Mouse (Mus musculus): ENCODE measurements around the gene Ep300.

DNA sequence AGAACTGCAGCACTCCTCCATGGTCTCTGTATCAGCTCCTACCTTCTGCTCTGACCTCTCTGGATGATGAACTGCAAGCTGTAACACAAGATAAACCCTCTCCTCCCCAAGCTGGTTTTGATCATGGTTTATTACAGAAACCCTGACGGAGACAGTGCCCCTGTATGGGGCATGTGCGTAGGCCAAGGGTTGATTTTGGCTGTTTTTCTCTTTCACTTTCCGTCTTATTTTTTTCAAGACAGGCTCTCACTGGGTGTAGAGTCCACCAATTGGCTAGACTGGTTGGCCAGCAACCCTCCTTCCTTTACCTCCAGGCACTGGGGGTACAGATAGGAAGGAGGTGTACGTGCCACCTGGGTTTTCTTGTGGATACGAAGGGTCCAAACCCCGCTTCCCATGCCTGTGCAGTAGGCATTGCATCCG is 7.4 kb upstream of the Ep300 start:
- no peak for TF ChIP-seq CTCF (IDR thresholded peaks at IDR 0.05 in 2 of 3, conservative IDR thresholded peaks at IDR 0.05 in 1 of 3; ENCODE audit: control insufficient read depth in 1 of 3, insufficient read depth in 1 of 3, low read depth in 2 of 3, low read length in 3 of 3, poor library complexity in 1 of 3, severe bottlenecking in 1 of 3)
- no peak for TF ChIP-seq MAZ (IDR thresholded peaks at IDR 0.05; ENCODE audit: low read depth, low read length)
- TF ChIP-seq TBP (IDR thresholded peaks at IDR 0.05; ENCODE audit: low read depth, low read length): 0 out of 2 replicates have a peak, but pooled peaks have one; percentile 13
- peak; percentile 78 for TF ChIP-seq TCF12 (IDR thresholded peaks at IDR 0.05; ENCODE audit: low read depth, low read length)
- no peak for TF ChIP-seq POLR2A (IDR thresholded peaks at IDR 0.05; ENCODE audit: control insufficient read depth in 1 of 2, insufficient read depth in 1 of 2, low read depth in 1 of 2, low read length in 2 of 2, poor library complexity in 1 of 2)
- no peak for TF ChIP-seq USF1 (IDR thresholded peaks at IDR 0.05; ENCODE audit: low read depth, low read length)
- peak; percentile 30; the same call in 1 of the 2 replicates for TF ChIP-seq RCOR1 (IDR thresholded peaks at IDR 0.05; ENCODE audit: low read depth, low read length)
- peak; percentile 36; the same call in 1 of the 2 replicates for TF ChIP-seq MAX (IDR thresholded peaks at IDR 0.05; ENCODE audit: low read length)
